8 mouse cellular contexts compared by ENCODE assay signal in the genomic region with DNA sequence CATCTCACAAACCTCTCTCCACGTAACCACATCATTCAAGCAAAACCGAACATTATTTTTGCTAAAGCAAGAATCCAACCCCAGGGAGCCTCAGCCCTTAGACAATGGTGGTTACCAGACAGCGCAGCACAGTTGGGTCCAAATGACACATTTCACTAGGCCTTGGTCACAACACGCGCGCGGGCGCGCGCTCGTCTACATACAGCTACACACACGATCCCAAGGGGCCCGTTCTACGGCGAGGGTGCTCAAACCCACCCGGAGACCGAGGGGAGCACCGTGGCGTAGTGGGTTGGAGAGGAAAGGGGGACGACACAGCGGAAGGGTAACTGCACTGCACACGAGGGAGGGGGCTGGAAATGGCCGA. TPM values are rescaled to one million over a fixed set of nuclear protein-coding genes. Genes with fewer than 3 reads are reported as not detected.
A peak's percentile ranks its signal among the peaks of the same experiment; 100 is the strongest.
DNase-seq lines count a peak whose midpoint lies in the region; ATAC-seq and TF ChIP-seq lines count a peak whose summit lies in the region.

No protein-coding gene starts in this region.

- H3K9me3 ChIP-seq in heart, embryonic 13.5 days: no peaks in the 10 kb centered on the region
- no peaks in the 10 kb centered on the region for H3K9me3 ChIP-seq in kidney, embryonic 16.5 days (ENCODE audit: low read length)
- H3K9me3 ChIP-seq in liver, embryonic 11.5 days (ENCODE audit: control insufficient read depth, low read length): no peaks in the 10 kb centered on the region
- H3K9me3 ChIP-seq in stomach, embryonic 14.5 days (ENCODE audit: control insufficient read depth, low read depth, low read length): no peaks in the 10 kb centered on the region

- ATAC-seq in erythroid progenitor cell, adult 5-6 weeks (replicated peaks; ENCODE audit: low FRiP score, poor library complexity, severe bottlenecking): peak; percentile 35; the same call in 1 of the 2 replicates
- ATAC-seq in heart, embryonic 13.5 days (ENCODE audit: extremely low read depth, insufficient number of reproducible peaks, low FRiP score, low TSS enrichment): no peak
- ATAC-seq in kidney, embryonic 16.5 days (ENCODE audit: low FRiP score, low TSS enrichment): no peak
- 0 out of 2 replicates have a peak, but pooled peaks have one; percentile 3 for ATAC-seq in liver, embryonic 11.5 days (replicated peaks; ENCODE audit: low FRiP score)
- ATAC-seq in stomach, embryonic 14.5 days (ENCODE audit: insufficient number of reproducible peaks, insufficient read depth, low FRiP score, low read depth): no peak

- H3K27ac ChIP-seq in heart, embryonic 13.5 days (replicated peaks): peak overlapping the region; percentile 100
- peak overlapping the region; percentile 99 for H3K27ac ChIP-seq in kidney, embryonic 16.5 days (ENCODE audit: low read length)
- peak overlapping the region; percentile 99 for H3K27ac ChIP-seq in liver, embryonic 11.5 days (ENCODE audit: low read depth, low read length)
- peak overlapping the region; percentile 100 for H3K27ac ChIP-seq in stomach, embryonic 14.5 days (ENCODE audit: low read length)

- under 1% methylated on average over 23 of the region's 23 CpGs for WGBS in heart, embryonic 13.5 days
- under 1% methylated on average over 23 of the region's 23 CpGs for WGBS in kidney, embryonic 16.5 days
- under 1% methylated on average over 23 of the region's 23 CpGs for WGBS in liver, embryonic 11.5 days
- under 1% methylated on average over 23 of the region's 23 CpGs for WGBS in stomach, embryonic 14.5 days

- DNase-seq in CD4-positive, CD25-positive, alpha-beta regulatory T cell, adult 2 months (ENCODE audit: low read depth, low spot score): peak; percentile 69
- DNase-seq in brain, embryonic 14.5 days (ENCODE audit: low read depth): peak; percentile 87
- DNase-seq in liver, embryonic 11.5 days (ENCODE audit: low spot score): peak; percentile 79
- peak; percentile 63 to 73 for DNase-seq in natural killer cell, adult 2 months (ENCODE audit: low spot score in 2 of 2)

- peak overlapping the region; percentile 98 for H3K4me3 ChIP-seq in heart, embryonic 13.5 days
- peak overlapping the region; percentile 100 for H3K4me3 ChIP-seq in kidney, embryonic 16.5 days (ENCODE audit: low read length)
- H3K4me3 ChIP-seq in liver, embryonic 11.5 days (ENCODE audit: low read depth, low read length): peak overlapping the region; percentile 98
- H3K4me3 ChIP-seq in stomach, embryonic 14.5 days (ENCODE audit: low read depth, low read length): peak overlapping the region; percentile 97

- H3K4me1 ChIP-seq in heart, embryonic 13.5 days: peaks cover 29% of the 10 kb centered on the region
- peaks cover 11% of the 10 kb centered on the region for H3K4me1 ChIP-seq in kidney, embryonic 16.5 days (ENCODE audit: insufficient read depth, low read length)
- H3K4me1 ChIP-seq in liver, embryonic 11.5 days (replicated peaks; ENCODE audit: control insufficient read depth, insufficient read depth, low read length): peaks cover 9% of the 10 kb centered on the region
- peaks cover 8% of the 10 kb centered on the region; the same call in 1 of the 2 replicates for H3K4me1 ChIP-seq in stomach, embryonic 14.5 days (ENCODE audit: control insufficient read depth, insufficient read depth, low read length)

- TF ChIP-seq CTCF in brain, embryonic 14.5 days (IDR thresholded peaks at IDR 0.05; ENCODE audit: borderline replicate concordance, extremely low read depth, insufficient read depth, insufficient read length): no peak

- H3K4me2 ChIP-seq in heart, embryonic 13.5 days: peak overlapping the region; percentile 72
- H3K4me2 ChIP-seq in kidney, embryonic 16.5 days (replicated peaks; ENCODE audit: low read depth, low read length): peak overlapping the region; percentile 84
- peak overlapping the region; percentile 85 for H3K4me2 ChIP-seq in liver, embryonic 11.5 days
- H3K4me2 ChIP-seq in stomach, embryonic 14.5 days (replicated peaks; ENCODE audit: low read depth, low read length): peak overlapping the region; percentile 72

- peak overlapping the region; percentile 100 for H3K9ac ChIP-seq in heart, embryonic 13.5 days
- H3K9ac ChIP-seq in kidney, embryonic 16.5 days (replicated peaks; ENCODE audit: low read length): peak overlapping the region; percentile 100
- peak overlapping the region; percentile 98 for H3K9ac ChIP-seq in liver, embryonic 11.5 days (ENCODE audit: low read depth, low read length)
- peak overlapping the region; percentile 100 for H3K9ac ChIP-seq in stomach, embryonic 14.5 days (replicated peaks; ENCODE audit: low read depth, low read length)

- no peaks in the 10 kb centered on the region for H3K27me3 ChIP-seq in heart, embryonic 13.5 days (replicated peaks)
- H3K27me3 ChIP-seq in kidney, embryonic 16.5 days (ENCODE audit: insufficient read depth, low read length): no peaks in the 10 kb centered on the region
- H3K27me3 ChIP-seq in liver, embryonic 11.5 days (replicated peaks; ENCODE audit: control insufficient read depth, insufficient read depth, low read length): no peaks in the 10 kb centered on the region
- no peaks in the 10 kb centered on the region for H3K27me3 ChIP-seq in stomach, embryonic 14.5 days (ENCODE audit: control insufficient read depth, insufficient read depth, low read length)

- peak; percentile 13; the same call in 1 of the 2 replicates for TF ChIP-seq POLR2A in brain, embryonic 14.5 days (IDR thresholded peaks at IDR 0.05; ENCODE audit: borderline replicate concordance, extremely low read depth, insufficient read depth, insufficient read length, poor library complexity, severe bottlenecking)

- H3K36me3 ChIP-seq in heart, embryonic 13.5 days: no peaks in the 10 kb centered on the region
- 0 out of 2 replicates have a peak, but pooled peaks cover 2% of the 10 kb centered on the region for H3K36me3 ChIP-seq in kidney, embryonic 16.5 days (ENCODE audit: insufficient read depth, low read length)
- no peaks in the 10 kb centered on the region; the same call in 1 of the 2 replicates for H3K36me3 ChIP-seq in liver, embryonic 11.5 days (ENCODE audit: control insufficient read depth, insufficient read depth, low read length)
- no peaks in the 10 kb centered on the region for H3K36me3 ChIP-seq in stomach, embryonic 14.5 days (ENCODE audit: control insufficient read depth, insufficient read depth, low read length)

RNA-seq across cellular contexts. Expression of gene Fbxo11, which starts 1.1 kb away (rescaled TPM):
- 81.0 and 95.2 TPM in 2 replicates for polyA plus RNA-seq in brain, embryonic 14.5 days (2012; rRNA removed)
- 10.1 and 16.2 TPM in 2 replicates for total RNA-seq in erythroid progenitor cell, adult 5-6 weeks (2015; ENCODE audit: low replicate concordance)
- total RNA-seq in erythroid progenitor cell, adult 5-6 weeks (2017; ENCODE audit: low replicate concordance): 5.9 and 14.4 TPM in 2 replicates
- 9.8 and 9.9 TPM in 2 replicates for polyA plus RNA-seq in heart, embryonic 13.5 days (2015; fragmentation: Nextera tagmentation; extraction: Ambion mirVana)
- polyA plus RNA-seq in kidney, embryonic 16.5 days (2015; fragmentation: Nextera tagmentation; extraction: Ambion mirVana): 14.8 and 15.6 TPM in 2 replicates
- 12.4 and 14.0 TPM in 2 replicates for polyA plus RNA-seq in liver, embryonic 11.5 days (2014; fragmentation: Nextera tagmentation; extraction: Ambion mirVana)
- 24.2 and 26.0 TPM in 2 replicates for polyA plus RNA-seq in stomach, embryonic 14.5 days (2014; fragmentation: Nextera tagmentation; extraction: Ambion mirVana)

Comparison
In these comparisons a context has a peak if more than half of its experiments do, and no peak if none do; other contexts are left out.
1. ATAC-seq: peak in erythroid progenitor cell, adult 5-6 weeks (single experiment) and liver, embryonic 11.5 days (single experiment); none in heart, embryonic 13.5 days (single experiment), kidney, embryonic 16.5 days (single experiment) and stomach, embryonic 14.5 days (single experiment).
2. Peak in every context shown above with its lines, with median percentiles within 50 percentile points of each other: DNase-seq, H3K27ac ChIP-seq, H3K4me2 ChIP-seq, H3K4me3 ChIP-seq and H3K9ac ChIP-seq.